Mouse (Mus musculus): ENCODE data around the gene Btg4. TPM values are rescaled to one million over a fixed set of nuclear protein-coding genes. Genes with fewer than 3 reads are reported as not detected.

Gene Btg4
- total RNA-seq (2021), result not detected
- long read RNA-seq, experiment 1, result 0 reads
- long read RNA-seq, experiment 2, partial matches to known transcripts, result 0 of 1 reads
- long read RNA-seq, experiment 2, other reads (novel, unspliced or antisense), result 1 of 1 reads

DNA sequence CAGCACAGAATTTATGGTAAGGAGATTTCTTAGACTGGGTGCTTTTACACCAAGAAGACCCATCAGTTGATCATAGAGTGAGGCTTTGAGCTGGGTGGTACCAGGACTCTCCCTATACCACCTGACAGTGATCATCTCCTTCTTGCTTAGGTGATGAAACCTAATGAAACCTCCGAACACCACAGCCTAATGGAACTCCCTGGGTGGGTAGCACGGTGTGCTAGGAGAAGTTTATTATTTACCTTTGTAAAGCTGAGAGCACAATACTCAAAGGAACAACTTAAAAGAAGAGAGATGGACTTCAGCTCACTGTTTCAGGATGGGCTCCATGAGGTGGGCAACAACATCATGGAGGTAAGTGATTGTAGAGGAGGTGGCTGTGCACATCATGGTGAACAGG, at the start of gene Btg4:
Gene Btg4, plus strand, starts transcription at position 301 of the 400 bp plus-strand sequence.
- no peak for DNase-seq (ENCODE audit: low spot score in 2 of 2)

GRCm38 (mm10) chr9:51013644-51014043, 47.1 kb upstream of the Btg4 start:
- no peak for DNase-seq (ENCODE audit: low spot score in 2 of 2)

GRCm38 (mm10) chr9:51015732-51016131, 45.0 kb upstream of the Btg4 start:
- no peak for DNase-seq (ENCODE audit: low spot score in 2 of 2)

- DNase-seq (ENCODE audit: low spot score in 2 of 2), result no peak
Observed at GRCm38 (mm10) chr9:51019670-51020069, 41.0 kb upstream of the Btg4 start.

GRCm38 (mm10) chr9:51020351-51020750, 40.4 kb upstream of the Btg4 start:
- DNase-seq (ENCODE audit: low spot score in 2 of 2), result no peak

DNA sequence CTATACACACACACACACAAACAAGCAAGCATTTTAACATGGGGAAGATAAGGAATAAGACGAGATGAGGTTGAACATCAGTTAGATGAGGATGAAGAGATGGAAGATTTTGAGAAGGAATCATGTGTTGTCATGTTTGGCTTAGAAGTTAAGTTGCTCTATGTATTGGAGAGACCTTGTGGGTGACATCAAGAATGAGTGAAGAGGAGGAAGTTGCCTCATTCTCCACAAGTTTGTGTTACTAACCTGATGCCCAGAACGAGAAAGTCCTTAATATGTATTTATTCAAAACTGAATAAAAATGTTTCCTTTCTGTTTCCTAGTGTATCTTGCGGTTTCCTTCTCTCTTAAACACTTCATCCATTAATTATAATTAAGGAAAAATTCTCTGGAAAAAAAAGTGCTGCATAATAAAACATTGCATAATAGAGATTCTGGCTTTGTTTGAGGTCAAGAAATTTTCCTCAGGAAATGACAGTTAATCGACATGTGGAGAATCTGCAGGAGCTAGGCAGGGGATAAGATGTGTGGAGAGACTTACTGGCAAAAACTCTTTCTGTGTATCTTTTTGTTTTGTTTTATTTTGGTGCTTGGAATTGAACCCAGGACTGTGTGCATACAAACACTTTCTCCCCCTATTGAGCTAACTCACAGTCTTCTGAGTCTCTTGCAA, 39.4 kb upstream of the Btg4 start:
- DNase-seq (ENCODE audit: low spot score in 2 of 2), result no peak

DNA sequence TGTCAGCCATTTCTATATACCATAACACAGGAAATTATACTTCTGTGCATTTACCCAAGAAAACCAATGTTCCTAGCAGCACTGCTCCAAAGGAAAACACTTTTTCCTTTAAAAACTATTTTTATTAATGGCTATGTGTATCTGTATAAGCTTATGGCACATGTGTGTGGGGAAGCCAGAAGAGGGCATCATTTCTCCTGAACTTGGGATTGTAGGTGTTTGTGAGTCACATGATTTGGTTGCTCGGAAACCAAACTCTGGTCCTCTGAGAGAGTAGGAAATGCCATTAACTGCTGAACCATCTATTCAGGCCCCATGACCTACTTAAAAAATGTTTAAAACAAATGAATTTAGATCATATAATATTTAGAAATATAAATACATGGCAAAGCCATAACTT, 33.7 kb upstream of the Btg4 start:
- no peak for DNase-seq (ENCODE audit: low spot score in 2 of 2)

DNA sequence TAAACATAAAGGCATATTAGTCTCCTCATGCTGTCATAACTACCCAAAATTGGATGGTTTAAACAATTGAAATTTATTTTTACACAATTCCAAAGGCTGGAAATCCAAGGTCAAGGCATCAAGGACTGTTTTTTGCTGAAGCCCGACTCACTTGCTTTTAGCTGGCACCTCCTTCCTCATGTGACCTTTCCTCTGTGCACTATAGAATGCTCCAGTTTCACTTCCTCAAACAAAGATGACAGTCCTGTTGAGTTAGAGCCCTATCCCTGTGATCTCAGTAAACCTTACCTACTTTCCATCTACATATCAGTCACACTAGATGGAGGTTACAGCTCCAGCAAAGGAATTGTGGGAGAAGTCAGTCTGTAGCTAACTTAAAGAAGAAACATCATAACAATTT, 30.6 kb upstream of the Btg4 start:
- DNase-seq (ENCODE audit: low spot score in 2 of 2), result no peak

GRCm38 (mm10) chr9:51031603-51032002, 29.1 kb upstream of the Btg4 start:
- no peak for DNase-seq (ENCODE audit: low spot score in 2 of 2)

- DNase-seq (ENCODE audit: low spot score in 2 of 2), result no peak
Observed at GRCm38 (mm10) chr9:51032291-51032690, 28.4 kb upstream of the Btg4 start.

- DNase-seq (ENCODE audit: low spot score in 2 of 2), result no peak
Observed at GRCm38 (mm10) chr9:51032785-51033529, 27.7 kb upstream of the Btg4 start.

DNA sequence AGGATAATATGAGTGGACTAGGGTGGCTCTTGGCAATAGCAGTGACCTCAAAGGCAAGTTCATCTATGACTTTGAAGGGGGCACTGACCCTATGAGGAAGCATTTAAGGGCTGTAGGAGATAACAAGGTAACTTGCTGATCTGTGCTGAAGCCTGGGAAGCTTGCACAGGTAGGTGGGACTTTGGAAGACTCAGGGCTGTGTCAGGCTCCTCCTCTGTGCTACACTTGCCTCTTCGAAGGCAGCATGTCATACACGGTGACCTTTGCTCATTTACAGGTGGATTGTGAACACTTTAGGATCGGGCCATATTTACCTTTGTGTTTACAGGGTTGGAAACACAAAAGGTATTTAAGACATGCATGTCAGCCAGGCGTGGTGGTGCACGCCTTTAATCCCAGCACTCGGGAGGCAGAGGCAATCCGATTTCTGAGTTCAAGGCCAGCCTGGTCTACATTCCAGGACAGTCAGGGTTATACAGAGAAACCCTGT, 19.2 kb upstream of the Btg4 start:
- DNase-seq (ENCODE audit: low spot score in 2 of 2), result no peak

GRCm38 (mm10) chr9:51042136-51042535, 18.6 kb upstream of the Btg4 start:
- DNase-seq (ENCODE audit: low spot score in 2 of 2), result no peak

- no peak for DNase-seq (ENCODE audit: low spot score in 2 of 2)
Observed at GRCm38 (mm10) chr9:51052180-51052579, 8.5 kb upstream of the Btg4 start.

DNA sequence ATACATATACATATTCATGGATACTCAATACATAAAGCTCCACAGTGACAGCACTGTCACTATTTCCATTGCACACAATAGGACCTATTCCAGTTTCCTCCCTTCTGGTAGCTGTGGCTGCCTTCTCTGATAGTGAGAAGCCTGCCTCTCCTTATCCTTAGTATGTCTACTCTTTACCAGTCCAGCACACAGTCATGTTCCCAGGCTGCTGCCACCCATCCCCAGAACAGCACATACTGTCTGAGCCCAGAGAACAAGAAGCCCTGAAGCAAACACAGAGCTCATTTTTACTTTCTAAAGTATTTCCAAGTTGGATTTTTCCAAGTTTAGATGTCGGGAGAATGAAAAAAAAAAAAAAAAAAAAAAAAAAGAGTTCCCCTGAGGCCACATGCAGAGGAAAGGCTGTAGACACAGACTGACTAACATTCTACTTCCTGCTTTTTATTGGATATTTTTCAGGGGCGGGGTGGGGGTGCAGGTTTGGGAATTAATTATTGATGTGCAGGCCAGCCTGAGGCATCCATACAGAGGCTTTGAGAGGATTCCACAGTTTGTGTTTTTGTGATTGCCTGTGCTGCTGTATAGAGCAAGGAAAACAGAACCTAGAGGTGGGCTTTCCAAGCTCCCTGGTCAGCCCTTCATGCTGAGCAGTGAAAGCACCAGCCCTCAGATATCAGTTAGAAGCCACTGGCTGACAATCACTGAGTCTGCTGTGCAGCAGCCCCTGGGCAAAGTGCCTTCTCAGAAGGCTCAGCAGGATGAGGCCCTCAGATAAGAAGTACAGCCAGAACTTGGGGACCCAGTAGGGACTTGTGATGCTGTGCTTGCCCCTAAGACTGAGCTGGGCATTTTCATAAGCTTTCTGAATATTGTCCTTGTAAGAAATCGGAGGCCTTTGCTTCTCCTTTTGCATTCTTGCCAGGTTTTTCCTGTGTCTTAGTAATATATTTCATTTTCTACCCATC, 4.1 kb upstream of the Btg4 start:
- DNase-seq (ENCODE audit: low spot score in 2 of 2), result no peak

GRCm38 (mm10) chr9:51058951-51059521, 1.7 kb upstream of the Btg4 start:
- no peak for DNase-seq (ENCODE audit: low spot score in 2 of 2)

- no peak for DNase-seq (ENCODE audit: low spot score in 2 of 2)
Observed at GRCm38 (mm10) chr9:51068202-51068601, 7.5 kb downstream of the Btg4 start.

GRCm38 (mm10) chr9:51070801-51071200, 10.1 kb downstream of the Btg4 start:
- no peak for DNase-seq (ENCODE audit: low spot score in 2 of 2)

GRCm38 (mm10) chr9:51075780-51076179, 15.1 kb downstream of the Btg4 start:
- no peak for DNase-seq (ENCODE audit: low spot score in 2 of 2)

GRCm38 (mm10) chr9:51076300-51076978, 15.7 kb downstream of the Btg4 start:
- no peak for DNase-seq (ENCODE audit: low spot score in 2 of 2)

Measured in adrenal gland, adult 18-20 months (tissue).